Mouse (Mus musculus) lung, postnatal 0 days (tissue): Measurements from ENCODE around the gene Cemip.

ENCODE experiments used
- CTCF ChIP-seq: IDR thresholded peaks from 2 replicates; pipeline ENCODE4 v1.5.1; 2016; ENCODE audit warnings: antibody characterized with exemption, mild to moderate bottlenecking
- EP300 ChIP-seq: IDR thresholded peaks from 2 replicates; pipeline ENCODE4 v1.6.1; 2016; ENCODE audit warnings: antibody characterized with exemption, mild to moderate bottlenecking, control low read depth

DNA sequence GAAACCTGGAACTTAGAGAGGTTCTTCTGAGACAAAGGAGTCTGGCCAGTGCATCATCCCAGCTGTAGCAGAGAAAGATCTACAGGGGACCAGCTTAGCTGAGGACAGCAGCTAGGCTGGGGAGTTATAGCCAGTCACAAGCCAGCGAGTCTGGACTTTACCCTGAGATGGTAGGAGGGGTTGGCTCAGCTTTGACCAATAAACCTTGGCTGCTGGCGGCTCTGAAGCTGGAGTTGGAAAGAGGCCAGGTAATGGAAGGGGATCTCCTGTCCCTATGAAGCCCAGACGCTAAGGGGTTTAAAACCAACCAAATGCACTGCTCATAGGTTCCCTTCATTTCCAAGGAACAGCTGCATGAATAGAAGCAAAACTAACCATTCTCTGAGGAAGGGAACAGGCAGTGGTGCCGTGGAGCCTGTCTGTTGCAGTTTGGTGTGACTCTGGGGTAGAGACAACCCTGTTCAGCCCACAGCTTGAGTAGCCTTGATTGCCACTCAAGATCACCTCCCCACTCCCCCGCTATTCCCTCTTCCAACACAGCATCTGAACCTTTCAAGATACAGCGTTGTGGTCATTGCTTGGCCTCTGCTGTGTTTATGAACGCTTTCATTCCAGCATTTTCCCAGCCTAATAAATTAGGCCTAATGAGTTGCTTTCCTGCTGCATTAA is 30.2 kb downstream of the Cemip start:
- TF ChIP-seq EP300 (no peak), CTCF (no peak)
